Mouse (Mus musculus) limb, embryonic 10.5 days (tissue): Measurements from ENCODE around the gene Unc79. TPM values are rescaled to one million over a fixed set of nuclear protein-coding genes. Genes with fewer than 3 reads are reported as not detected.

Experiments
- DNase-seq: peaks from one replicate; pipeline ENCODE4 v3.0.0-alpha.2; 2017; ENCODE audit warnings: low spot score
- H3K27ac ChIP-seq: fragments of 300-500 bp; sonication (generic); 2 replicates; pipeline ENCODE4 v1.5.1; 2016; ENCODE audit warnings: mild to moderate bottlenecking
- H3K27me3 ChIP-seq: fragments of 300-500 bp; sonication (generic); 2 replicates; pipeline ENCODE4 v1.6.1; 2016; ENCODE audit warnings: low read depth, mild to moderate bottlenecking; ENCODE audit not compliant: poor library complexity, severe bottlenecking
- H3K36me3 ChIP-seq: fragments of 300-500 bp; sonication (generic); 2 replicates; pipeline ENCODE4 v1.6.1; 2016; ENCODE audit warnings: mild to moderate bottlenecking, moderate library complexity
- H3K4me1 ChIP-seq: fragments of 300-500 bp; sonication (generic); 2 replicates; pipeline ENCODE4 v1.6.1; 2016
- H3K4me3 ChIP-seq: fragments of 300-500 bp; sonication (generic); 2 replicates; pipeline ENCODE4 v1.5.1; 2016; ENCODE audit warnings: mild to moderate bottlenecking, moderate library complexity
- H3K9me3 ChIP-seq: fragments of 300-500 bp; sonication (generic); replicated peaks from 2 replicates; pipeline ENCODE4 v1.6.1; 2016; ENCODE audit warnings: mild to moderate bottlenecking
- WGBS: fragments of 180-500 bp; shearing (Covaris S2); methylation state at CpG from one replicate; pipeline ENCODE4 v1.1.7; 2016; 5-methylcytosine and 5-hydroxymethylcytosine counted together
- polyA plus RNA-seq: library from polyadenylated mRNA; unstranded; fragments of >200 nt; fragmentation: Nextera tagmentation; extraction: Ambion mirVana; gene quantifications from 2 replicates; pipeline ENCODE4 v1.2.1, GENCODE M21; 2016

Unc79 gene
- polyA plus RNA-seq, 1 experiment from 2014 or later: 0.05 TPM

DNA sequence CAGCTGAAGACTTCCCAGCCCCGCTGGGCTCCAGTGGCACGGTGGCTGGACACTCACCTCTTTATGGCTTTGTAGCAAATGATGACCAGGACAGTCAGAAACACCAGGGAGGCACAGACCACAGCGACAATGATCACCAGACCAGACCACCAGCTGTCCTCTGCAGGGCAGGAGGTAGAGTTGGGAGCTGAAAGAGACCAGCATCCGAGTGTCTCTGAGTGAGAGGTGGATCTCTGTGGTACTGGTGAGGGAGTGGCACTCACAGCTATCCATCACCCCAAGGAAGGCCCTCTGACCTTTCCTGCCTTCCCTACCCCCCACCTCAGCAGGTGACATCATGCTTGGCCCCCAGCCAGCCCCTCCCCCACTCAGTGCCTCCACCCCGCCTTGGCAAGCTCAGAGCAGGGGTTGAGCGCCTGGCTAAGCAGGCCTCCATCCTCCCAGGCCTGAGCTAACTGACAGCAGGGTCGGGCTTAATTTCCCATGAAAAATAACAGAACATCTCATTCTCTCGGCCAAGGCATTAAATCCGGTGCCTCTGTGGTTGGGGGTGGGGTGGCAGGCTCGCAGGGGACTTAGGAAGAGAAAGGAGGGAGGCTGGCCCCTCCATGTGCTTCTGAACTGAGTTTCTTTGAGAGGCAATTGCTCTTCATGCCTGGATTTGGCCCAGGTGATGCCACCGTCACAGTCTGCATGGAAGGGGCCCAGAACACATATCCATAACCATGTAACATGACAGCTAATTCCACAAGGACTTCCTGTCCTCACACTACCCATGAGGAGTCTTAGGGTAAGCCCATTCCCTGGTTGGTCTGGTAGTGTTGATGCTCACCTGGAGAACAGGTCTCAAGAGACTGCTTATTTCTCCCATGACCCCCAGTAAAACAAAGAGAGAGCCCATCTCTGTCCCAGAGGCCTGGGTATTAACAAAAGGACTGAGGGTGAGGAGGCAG lies 254.2 kb downstream of the Unc79 start:
- Histone ChIP-seq H3K4me1 (peaks cover 13% of the 10 kb centered on the region), H3K36me3 (no peaks in the 10 kb centered on the region), H3K9me3 (no peaks in the 10 kb centered on the region), H3K27me3 (no peaks in the 10 kb centered on the region), H3K27ac (no peak overlapping the region; the same call in 1 of the 2 replicates), H3K4me3 (no peak overlapping the region)
- WGBS: 24% methylated on average over 11 of the region's 11 CpGs
- no peak for DNase-seq

DNA sequence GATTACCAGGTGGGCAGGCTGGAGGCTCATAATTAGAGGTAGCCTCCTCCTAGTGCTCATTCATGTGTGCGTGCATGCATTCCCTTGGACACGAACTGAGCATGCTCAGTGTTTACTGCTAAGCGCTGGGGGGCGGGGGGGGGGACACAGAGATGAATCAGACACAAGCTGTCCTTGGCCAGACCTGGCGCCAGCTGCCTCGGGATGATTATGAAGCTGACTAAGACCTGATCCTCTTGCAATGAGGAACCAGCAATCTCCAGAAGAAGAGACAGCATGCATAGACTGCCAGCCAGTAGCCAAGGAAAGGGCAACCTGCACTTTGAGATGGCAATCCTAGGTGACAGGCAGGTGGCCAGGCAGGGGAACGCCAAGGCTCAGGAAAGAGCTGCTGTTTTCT lies 256.9 kb downstream of the Unc79 start:
- DNase-seq: no peak
- Histone ChIP-seq H3K4me1 (peaks cover 13% of the 10 kb centered on the region), H3K27me3 (no peaks in the 10 kb centered on the region), H3K4me3 (no peak overlapping the region), H3K27ac (no peak overlapping the region), H3K9me3 (no peaks in the 10 kb centered on the region), H3K36me3 (no peaks in the 10 kb centered on the region)
- 76% methylated on average over 7 of the region's 7 CpGs for WGBS

DNA sequence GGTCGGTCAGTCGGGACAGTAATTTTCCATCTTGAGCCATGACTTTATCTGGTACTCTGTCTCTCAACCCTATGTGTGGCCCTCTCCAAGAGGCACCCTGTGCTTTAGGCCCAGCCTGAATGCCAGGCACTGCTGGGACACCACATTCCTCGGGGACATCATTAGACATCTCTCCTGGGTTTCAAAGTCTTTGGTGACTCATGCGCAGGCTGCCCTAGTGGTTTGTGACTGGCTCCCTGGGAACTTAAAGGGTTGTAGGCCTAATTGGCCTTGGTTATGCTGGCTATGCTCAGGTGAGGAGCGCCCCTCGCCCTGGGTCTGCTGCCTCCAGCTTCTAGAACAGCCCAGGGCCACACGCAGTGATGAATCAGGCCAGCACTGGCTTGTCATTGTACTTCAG lies 260.9 kb downstream of the Unc79 start:
- Histone ChIP-seq H3K27ac (no peak overlapping the region), H3K4me1 (peaks cover 5% of the 10 kb centered on the region), H3K27me3 (no peaks in the 10 kb centered on the region), H3K9me3 (no peaks in the 10 kb centered on the region), H3K36me3 (no peaks in the 10 kb centered on the region), H3K4me3 (no peak overlapping the region)
- DNase-seq: no peak
- 91% methylated on average over 7 of the region's 7 CpGs for WGBS

DNA sequence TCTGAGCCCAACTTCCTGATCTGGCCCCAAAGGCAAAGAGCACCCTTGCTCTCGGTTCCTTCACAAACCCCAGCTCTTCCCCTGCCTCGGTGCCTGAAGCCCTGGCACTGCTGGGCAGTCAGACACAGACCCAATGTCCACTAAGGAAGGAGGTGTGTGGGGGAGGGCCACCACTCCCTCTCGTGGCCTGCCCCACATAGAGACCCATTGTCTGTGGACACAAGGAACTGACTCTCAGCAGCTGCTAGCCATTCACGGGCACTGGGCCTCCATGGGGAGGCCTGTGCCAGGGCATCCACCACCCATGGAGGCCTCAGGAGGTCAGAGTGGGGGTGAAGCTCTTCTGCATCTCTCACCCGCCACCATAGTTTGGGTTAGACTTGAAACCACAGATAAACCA lies 262.4 kb downstream of the Unc79 start:
- 85% methylated on average over 5 of the region's 5 CpGs for WGBS
- H3K4me3 ChIP-seq: no peak overlapping the region
- H3K4me1 ChIP-seq: peaks cover 14% of the 10 kb centered on the region
- no peak overlapping the region for H3K27ac ChIP-seq
- H3K27me3 ChIP-seq: no peaks in the 10 kb centered on the region
- no peaks in the 10 kb centered on the region for H3K36me3 ChIP-seq
- no peaks in the 10 kb centered on the region for H3K9me3 ChIP-seq
- DNase-seq: no peak

DNA sequence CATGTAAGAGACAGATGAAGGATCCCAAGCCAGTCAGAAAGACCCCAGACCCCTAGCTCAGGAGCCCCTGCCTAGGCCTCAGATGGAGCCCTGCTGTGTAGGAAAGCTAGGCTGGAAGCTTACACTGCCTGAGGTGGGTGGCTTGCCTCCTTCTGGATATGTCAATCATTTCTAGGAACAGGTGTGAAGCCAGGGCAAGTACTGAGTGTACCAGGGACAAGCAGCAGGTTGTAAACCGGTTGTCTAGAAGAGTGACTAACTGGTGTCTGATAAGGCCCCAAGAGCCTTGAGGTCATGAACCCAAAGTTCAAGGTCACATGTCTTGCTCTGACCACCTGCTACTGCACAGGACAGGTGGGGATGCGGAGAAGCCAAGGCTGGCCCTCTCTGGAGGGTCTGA lies 264.9 kb downstream of the Unc79 start:
- 86% methylated on average over 2 of the region's 2 CpGs for WGBS
- no peaks in the 10 kb centered on the region for H3K36me3 ChIP-seq
- no peak for DNase-seq
- H3K27me3 ChIP-seq: no peaks in the 10 kb centered on the region
- H3K27ac ChIP-seq: no peak overlapping the region
- H3K4me3 ChIP-seq: no peak overlapping the region
- no peaks in the 10 kb centered on the region for H3K9me3 ChIP-seq
- H3K4me1 ChIP-seq: peaks cover 23% of the 10 kb centered on the region

DNA sequence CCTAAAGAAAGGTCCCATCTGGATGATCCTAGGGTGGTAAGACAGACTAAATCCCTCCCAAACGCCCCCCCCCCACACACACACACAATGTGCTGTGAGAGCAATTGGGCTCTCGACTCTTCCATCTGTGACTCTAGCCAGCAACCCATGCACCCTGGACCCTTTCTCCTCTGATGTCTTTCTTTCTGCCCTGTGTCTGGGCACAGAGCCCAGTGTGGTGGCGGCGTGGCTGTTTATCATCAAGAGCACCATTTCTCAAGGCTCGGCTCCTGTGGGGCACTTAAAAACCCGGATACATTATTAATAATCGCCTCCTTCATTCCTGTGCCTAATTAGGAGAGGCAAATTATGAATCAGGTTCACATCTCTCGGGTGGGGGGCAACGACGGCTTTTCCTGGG lies 265.6 kb downstream of the Unc79 start:
- Histone ChIP-seq H3K27ac (no peak overlapping the region), H3K36me3 (no peaks in the 10 kb centered on the region), H3K4me3 (no peak overlapping the region), H3K9me3 (no peaks in the 10 kb centered on the region), H3K4me1 (peaks cover 23% of the 10 kb centered on the region), H3K27me3 (no peaks in the 10 kb centered on the region)
- no peak for DNase-seq
- 73% methylated on average over 10 of the region's 10 CpGs for WGBS

DNA sequence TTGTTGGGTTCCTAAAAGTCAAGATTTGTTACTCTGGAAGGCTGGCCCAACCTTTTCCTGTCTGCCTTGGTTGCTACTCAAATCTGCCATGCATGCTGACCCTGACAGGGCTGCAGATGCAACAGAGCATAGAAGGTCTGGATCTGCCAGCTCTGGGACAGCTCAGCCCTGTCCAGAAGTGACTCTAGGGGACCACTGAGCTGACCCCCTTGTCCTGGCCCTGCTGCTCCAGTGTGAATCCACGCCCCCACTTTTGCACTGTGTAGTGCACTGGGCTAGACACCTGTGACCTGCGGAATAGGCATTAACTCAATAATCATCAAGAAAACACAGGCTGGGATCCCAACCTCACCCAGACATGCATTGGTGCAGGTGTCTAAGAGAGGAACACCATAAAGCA lies 266.1 kb downstream of the Unc79 start:
- Histone ChIP-seq H3K36me3 (no peaks in the 10 kb centered on the region), H3K4me1 (peaks cover 23% of the 10 kb centered on the region), H3K27me3 (no peaks in the 10 kb centered on the region), H3K27ac (no peak overlapping the region), H3K4me3 (no peak overlapping the region), H3K9me3 (no peaks in the 10 kb centered on the region)
- 89% methylated on average over 2 of the region's 2 CpGs for WGBS
- DNase-seq: no peak

DNA sequence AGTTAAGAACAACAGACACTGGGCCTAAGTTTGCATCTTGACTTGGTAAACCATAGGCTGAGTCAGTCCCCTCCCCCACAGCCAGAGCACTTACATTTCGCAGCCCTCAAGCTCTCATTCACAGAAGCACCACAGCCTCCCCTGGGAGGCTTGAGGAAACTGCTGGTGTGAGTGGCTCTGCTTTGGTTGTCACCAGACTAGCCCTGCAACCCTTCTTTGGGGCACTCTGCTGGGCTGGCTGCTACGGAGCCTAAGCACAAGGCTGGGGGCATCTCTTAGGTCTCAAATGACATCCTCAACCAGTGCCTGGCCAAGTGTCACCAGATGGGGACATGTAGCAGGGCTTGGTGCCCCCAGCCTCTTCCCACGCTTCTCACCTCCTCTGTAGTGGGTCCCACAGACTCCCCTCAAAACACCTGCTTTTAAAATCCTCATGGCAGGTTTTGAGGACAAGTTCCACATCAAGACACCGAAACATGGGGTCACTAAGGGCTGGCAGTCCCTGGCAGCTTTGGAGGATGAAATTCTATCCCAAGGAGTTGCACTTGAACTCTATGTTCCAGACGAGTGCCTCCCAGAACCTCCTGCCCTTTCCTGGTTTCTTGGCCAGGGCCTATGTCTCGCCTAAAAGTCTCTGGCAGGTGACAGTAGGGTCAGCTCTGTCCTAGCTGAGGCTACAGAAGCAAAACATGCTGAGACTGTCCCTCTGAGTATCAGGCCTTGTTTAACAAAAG lies 267.4 kb downstream of the Unc79 start:
- H3K9me3 ChIP-seq: no peaks in the 10 kb centered on the region
- H3K4me1 ChIP-seq: peaks cover 23% of the 10 kb centered on the region
- H3K27ac ChIP-seq: 0 out of 2 replicates have a peak overlapping the region, but pooled peaks have one; percentile 10
- H3K27me3 ChIP-seq: no peaks in the 10 kb centered on the region
- no peaks in the 10 kb centered on the region for H3K36me3 ChIP-seq
- no peak overlapping the region for H3K4me3 ChIP-seq
- WGBS: 63% methylated on average over 6 of the region's 6 CpGs
- DNase-seq: no peak

DNA sequence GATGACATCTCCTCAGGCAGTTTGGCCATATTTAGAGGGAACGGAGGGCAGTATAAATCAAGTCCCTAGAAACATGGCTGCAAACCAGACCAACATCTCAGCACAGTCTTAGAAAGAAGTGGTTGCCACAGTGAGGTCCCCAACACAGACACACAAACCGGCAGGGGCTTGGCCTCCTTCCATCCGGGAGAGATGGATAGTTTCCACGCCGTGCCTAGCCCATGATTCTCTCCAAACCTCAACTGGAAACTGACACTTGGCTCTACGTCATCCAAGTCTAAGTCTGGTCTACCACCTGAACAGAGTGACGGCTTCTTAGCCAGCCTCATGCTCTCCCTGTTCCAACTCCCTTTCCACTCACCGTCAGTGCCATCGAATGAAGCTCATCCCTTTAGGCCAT lies 275.0 kb downstream of the Unc79 start:
- Histone ChIP-seq H3K9me3 (no peaks in the 10 kb centered on the region), H3K36me3 (no peaks in the 10 kb centered on the region), H3K27ac (no peak overlapping the region), H3K27me3 (no peaks in the 10 kb centered on the region), H3K4me1 (peaks cover 10% of the 10 kb centered on the region), H3K4me3 (no peak overlapping the region)
- WGBS: 89% methylated on average over 9 of the region's 9 CpGs
- no peak for DNase-seq

DNA sequence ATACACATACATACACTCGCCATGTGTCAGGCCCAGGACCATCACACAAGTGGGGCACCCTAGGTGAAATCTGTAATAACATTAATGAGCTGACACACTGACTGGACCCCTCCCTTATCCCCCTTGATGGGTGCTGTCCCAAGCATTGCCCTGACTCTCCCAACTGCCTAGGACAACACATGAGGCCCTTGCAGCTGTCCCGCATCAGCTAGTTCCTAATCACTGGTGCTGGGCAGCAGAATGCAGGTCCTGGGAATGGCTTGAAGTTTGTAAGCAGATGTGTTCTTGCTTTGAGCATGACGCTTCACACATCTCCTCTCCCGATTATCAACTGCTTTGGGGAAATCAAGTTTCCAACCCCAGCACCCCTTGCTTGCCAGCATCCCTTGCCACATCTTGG lies 277.5 kb downstream of the Unc79 start:
- 87% methylated on average over 4 of the region's 4 CpGs for WGBS
- H3K27ac ChIP-seq: no peak overlapping the region
- no peaks in the 10 kb centered on the region for H3K36me3 ChIP-seq
- no peak overlapping the region for H3K4me3 ChIP-seq
- H3K4me1 ChIP-seq: peaks cover 10% of the 10 kb centered on the region
- no peaks in the 10 kb centered on the region for H3K9me3 ChIP-seq
- no peak for DNase-seq
- H3K27me3 ChIP-seq: no peaks in the 10 kb centered on the region

DNA sequence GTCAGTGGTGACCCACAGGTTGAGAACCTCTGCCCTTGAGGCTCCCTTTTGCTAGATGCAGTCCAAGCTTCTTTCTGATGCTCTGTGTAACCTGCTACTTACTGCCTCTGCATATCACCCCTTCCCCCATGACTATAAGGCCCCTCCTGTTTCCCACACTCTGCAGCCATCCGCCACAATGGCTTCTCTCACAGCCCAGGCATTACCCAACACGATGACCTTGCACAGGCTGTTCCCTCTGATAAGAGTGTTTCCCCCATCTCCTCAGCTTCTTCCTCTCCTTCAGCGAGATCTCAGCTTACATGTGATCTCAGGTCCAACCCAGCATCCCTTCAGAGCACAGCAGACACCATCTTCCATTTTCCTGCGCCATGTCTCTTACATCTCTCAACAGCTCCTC lies 280.4 kb downstream of the Unc79 start:
- Histone ChIP-seq H3K27me3 (no peaks in the 10 kb centered on the region), H3K4me3 (no peak overlapping the region), H3K36me3 (no peaks in the 10 kb centered on the region), H3K27ac (no peak overlapping the region), H3K4me1 (no peaks in the 10 kb centered on the region), H3K9me3 (no peaks in the 10 kb centered on the region)
- no peak for DNase-seq
- 87% methylated on average over 4 of the region's 4 CpGs for WGBS
